Mouse (Mus musculus) retina, postnatal 1 day (tissue): ENCODE data around the gene Abhd12b.
"Not testable (repeated sequence)": the region's sequence is repeated elsewhere in the genome, so short reads cannot be mapped to it uniquely, and the experiment has no call there.

ENCODE experiments used
- DNase-seq: peaks from one replicate; pipeline ENCODE4 v3.0.0-alpha.2; 2012

Abhd12b gene

GRCm38 (mm10) chr12:70140542-70140941, 13.4 kb upstream of the Abhd12b start:
- no peak for DNase-seq

GRCm38 (mm10) chr12:70140993-70141576, 12.9 kb upstream of the Abhd12b start:
- no peak for DNase-seq

- peak; percentile 20 for DNase-seq
Measured at GRCm38 (mm10) chr12:70144106-70144587, 9.8 kb upstream of the Abhd12b start.

DNA sequence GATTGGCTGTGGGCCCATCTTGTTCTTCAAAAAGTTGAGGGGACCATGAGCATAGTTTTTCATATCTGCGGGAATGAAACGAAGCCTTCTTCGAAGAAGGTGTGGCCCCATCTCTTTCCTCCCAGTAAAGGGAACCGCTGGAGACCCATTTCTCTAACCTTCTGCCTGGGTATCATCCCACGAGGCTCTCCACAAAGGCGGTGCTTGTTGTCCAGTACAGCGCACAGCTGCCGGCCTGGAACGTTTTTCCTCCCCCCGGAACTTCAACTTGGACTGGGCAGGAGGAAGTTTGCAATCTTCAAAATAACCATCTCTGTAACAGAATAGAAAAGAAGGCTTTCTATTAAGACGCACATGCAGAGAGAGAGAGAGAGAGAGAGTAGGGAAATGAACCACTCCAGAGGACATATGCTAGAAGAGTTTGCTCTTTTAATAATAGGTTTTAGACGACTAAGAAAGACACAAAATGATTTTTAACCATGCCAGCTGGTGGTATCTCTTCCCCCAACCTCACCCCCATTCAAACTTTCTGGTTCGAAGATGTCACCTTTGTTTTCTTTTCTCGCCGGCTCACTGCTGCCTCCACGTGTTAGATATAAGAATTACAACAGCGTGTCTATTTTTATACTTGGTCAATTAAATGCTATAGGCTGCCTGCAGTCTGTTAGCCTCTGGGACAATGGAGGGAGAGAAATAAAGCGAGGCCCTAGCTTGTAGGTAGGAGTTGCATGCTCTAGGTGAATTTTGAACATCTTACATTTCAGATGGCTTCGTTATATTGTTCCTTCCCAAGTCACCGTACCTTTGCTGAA, 9.1 kb upstream of the Abhd12b start:
- peak; percentile 84 for DNase-seq

GRCm38 (mm10) chr12:70145586-70145985, 8.4 kb upstream of the Abhd12b start:
- DNase-seq, result no peak

DNA sequence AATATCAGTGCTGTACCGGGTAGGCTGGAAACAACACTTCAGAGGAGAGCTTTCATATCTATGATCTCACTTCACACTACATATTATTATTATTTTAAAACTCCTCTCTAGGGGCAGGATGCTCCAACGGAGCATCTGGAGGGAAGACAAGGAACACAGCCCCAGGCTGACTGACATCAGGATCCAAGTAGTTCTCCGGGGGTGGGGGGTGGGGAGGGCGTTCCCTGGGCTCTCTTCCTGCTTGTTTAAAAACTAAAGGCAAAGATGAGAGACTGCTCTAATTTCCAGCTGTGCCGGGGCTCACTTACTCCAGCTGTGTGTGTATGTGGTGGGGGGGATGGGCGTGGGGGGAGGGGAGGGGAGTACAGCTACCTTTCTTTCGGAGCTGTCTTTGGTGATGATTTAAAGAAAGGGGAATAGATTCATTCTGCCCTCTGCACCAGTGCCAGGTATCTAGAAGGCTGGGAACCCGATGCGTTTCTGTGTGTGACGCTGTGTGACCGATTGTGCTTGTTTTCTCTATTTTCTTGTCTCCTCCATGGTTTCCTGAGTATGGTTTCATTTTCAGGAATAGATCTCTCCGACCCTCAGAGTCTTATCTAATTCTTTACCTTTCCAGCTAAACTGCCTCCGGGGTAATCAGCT, 5.8 kb upstream of the Abhd12b start:
- peak; percentile 19 for DNase-seq

DNA sequence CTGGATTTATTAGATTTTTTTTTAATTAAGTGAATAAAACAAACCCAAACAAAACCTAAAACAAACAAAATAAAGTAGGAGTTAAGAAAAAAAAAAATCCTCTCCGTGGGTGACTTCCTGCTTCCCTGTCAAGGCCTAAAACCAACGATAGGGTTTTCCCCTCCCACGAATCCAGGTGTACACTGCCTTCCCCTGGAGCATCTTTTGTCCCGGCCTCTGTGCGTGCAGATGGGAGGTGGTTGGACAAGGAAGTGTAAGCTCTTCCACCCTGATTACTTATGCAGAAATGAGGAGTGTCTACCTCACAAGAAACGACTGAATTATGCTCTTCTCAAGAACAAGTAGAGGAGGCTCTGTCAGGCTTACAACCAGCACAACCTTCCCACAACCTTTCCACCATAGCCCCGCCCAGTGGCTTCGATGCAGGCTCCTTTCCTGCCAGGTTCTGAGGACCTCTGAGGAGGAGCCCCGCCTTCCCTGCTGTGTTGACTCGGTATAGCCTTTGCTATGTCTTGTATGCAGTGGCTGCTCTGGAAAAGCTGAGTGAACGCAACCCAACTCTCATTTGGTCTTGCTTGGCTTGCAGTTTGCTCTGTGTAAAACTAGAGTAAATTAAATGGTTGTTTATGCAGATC, 5.2 kb upstream of the Abhd12b start:
- peak; percentile 19 for DNase-seq

DNA sequence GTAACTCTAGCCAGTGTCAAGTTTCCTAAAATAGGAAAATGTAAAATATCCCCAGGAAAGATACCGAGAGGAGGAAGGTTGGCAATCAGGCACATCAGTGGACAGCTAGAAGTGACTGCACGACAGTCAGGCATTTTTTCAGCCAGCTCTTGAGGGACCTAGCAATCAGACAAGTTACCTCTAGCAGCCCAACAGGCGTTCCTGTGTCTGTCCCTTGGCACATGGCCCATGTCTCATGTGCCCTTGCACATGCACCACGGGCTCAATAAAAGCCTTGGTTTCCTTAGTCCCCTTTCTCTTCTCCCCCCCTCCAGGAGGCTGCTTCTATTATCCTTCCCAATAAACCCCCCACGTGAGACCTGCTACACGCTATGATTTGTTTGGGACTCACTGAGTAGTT, 2.3 kb downstream of the Abhd12b start:
- DNase-seq, result peak; percentile 24

DNA sequence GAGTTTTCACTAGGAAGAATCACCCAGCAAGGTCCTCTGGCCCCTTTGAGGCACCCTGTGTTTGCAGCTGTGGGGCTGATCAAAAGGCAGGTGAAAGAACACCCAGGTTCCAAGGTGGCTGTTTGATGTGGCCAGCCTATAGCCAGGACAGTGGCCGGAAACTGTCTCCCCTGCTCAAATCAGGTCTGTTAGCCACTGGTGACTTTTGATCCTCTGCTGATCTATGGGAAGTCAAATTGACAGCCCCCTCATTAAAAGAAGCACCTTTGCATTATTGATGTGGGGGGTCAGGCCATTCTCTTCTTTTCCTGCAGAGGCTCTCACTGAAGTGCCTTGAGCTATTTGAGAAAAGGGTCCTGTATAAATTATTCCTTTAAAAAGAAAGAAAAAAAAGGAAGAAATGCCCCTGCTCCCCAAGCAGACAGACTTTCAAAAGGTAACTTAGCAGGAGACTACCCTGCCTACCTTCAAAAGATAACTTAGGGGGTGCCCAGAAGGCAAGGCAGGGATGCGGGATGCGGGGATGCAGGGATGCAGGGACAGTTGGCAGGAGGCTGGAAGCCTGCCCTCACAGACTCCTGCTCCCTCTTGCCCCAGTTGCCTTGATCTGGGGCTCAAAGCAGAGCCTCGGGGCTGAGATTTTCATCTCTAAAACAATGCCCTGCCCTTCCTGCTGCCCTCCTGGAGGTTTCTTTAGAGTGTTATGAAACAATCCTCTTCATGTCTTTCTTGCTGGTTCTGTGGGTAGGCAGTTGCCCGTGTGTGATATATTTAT, 3.5 kb downstream of the Abhd12b start:
- no peak for DNase-seq

DNA sequence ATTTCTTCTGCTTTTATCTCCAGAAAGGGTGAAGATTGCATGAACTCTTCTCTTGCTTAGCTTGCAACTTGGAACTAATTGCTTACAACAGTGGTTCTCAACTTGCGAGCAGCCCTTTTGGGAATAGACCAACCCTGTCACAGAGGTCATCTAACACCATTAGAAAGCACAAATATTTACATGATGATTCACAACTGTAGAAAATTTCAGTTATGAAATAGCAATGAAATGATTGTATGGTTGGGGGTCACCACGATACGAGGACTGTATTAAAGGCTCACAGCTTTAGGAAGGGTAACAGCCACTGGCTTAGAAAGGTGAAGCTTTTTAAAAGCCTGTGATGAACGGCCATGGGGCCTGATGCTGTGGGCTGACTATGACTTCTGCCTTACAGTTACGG, 7.1 kb downstream of the Abhd12b start:
- DNase-seq, result no peak

DNA sequence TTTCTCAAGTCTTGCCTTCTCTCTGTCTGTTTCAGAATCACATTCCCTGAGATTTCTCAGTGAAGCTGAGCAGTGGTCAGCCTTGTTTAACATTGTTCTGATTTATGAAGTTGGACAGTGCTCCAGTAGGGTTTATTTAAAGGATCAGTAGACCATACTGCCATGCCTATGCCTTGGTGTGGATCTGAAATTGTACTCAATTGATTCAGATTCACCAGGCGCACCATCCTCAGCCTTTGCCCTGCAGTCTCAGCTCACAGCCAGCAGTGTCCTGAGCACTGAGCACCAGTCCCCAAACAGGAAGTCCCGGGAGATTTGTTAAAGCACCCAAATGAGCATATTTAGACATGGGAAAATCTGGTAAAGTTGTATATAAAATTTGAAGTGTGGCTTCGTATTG, 10.8 kb downstream of the Abhd12b start:
- DNase-seq, result peak; percentile 8

DNA sequence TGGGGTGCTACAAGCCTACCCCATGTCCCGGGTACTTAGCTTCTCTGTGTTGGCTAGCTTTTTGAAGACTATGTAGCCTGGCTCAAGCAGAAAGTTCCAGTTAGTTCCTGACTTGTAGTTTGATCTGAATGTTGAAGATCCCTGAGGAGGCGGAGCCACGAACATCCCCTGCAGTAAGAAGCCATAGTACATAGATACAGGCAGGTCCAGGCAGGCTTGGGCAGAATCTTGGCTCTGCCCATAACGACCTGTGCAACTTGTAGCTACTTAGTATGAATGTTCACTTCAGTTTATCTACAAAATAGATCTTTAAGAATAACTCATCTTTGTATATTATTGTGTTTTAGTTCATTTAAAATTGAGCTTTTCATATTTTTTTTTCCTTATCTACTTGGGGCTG, 14.0 kb downstream of the Abhd12b start:
- DNase-seq, result no peak

- no peak for DNase-seq
Measured at GRCm38 (mm10) chr12:70169969-70170368, 16.0 kb downstream of the Abhd12b start.

- not testable (repeated sequence) for DNase-seq
Measured at GRCm38 (mm10) chr12:70183507-70183906, 29.6 kb downstream of the Abhd12b start.

DNA sequence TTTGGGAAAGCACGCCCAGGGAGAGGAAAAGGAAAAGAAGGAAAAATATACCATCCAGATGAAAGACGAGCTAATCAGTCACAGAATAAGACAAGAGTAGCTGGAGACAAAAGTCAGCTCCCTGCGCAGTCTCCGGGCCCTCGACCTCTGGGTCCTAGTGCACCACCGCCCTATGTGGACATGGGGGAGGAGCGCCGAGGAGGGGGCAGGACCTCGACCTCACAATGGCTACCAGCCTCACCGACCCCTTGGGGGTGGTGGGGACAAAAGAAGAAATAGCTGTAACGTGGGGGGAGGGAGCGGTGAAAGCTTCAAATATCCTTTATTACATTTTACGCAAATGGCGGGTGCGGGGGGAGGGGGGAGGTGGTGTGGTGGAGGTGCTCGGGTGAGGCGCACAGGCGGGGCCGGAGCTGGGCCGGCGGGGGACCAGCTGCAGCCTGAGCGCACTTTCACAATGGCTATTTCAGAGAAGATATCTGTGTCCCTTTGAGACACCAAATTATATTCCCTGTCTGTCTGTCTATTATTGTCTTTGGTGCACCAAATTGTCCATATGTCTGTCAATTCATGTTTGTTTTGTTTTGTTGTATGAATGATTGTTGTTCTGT, 30.3 kb downstream of the Abhd12b start:
- peak; percentile 20 for DNase-seq

DNA sequence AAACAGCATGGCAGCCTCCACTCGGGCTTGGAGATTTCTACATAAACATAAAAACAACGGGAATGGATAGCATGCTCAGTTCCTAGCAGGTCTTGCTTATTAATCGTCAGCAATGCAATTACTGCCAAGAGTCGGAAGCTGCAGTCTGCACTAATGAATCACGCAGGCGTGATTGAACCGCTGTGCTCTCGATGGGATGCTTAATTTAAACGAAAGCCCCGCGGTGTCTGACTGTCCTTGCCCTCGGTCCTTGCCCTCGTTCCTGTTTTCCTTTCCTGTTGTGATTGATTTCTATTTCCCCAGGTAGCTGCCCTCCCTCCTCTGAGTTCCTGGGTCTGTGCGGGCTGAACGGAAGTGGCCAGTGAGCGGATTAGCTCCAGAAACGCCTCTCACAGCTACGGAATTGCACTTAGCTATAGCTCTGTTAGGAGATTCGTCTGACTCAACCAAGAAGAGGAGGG, 38.4 kb downstream of the Abhd12b start:
- peak; percentile 71 for DNase-seq

DNA sequence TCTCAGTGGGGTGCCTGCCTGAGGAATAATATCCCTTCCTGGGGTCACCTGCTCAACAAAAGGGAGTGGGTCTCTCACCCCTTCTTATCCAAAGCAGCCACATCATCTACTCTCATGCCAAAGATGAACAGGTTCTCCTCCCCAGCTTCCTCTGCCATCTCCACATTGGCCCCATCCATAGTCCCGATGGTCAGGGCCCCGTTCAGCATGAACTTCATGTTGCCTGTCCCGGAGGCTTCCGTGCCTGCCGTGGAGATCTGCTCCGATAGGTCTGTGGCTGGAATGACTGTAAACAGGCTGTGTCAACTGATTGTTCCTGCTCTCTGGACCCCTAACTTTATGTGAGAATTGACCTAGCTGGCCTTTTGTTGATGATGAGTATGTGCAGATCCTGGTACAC, 41.5 kb downstream of the Abhd12b start:
- no peak for DNase-seq

DNA sequence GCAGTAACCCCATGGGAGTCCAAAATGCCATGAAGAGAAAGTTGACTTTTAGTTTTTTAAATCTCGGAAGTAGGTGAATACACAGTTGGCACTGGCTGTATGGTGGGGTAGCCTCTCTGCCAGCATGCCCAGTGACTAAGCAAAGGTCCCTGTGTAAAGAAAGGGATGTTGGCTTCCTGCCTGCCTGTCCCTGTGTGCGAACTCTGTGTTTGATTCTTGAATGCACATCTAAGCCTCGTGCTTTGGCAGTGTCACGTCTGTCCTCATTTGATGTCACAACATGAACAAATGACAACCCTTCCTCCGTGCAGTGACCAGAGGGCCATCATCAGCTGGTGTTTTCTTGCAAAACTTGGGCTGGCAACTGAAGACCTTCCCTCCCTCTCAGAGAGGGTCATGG, 42.4 kb downstream of the Abhd12b start:
- no peak for DNase-seq

DNA sequence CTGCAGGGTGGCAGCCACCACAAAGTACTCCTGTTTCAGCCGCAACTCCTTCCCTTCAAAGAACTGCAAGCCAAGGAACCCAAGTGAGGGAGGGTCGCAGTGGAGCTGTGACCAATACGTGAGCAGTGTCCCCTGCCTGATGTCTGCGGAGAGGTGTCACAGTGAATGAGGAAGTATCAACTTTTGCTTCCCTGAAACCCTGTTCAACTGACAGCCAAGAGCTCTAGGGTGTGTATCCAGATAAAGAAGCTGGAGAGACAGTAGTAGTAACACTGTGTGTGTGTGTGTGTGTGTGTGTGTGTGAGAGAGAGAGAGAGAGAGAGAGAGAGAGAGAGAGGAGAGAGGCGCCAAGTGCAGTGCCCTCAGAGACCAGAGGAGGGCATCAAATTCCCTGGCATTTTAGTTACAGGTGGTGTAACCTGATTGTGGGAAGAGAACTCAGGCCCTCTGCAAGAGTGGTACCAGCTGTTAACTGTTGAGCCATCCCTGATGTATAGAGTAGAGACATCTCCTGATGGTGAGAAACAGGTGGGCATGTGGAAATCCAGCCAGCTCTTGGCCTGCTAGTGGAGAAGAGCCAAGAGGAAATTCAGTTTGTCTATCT, 48.1 kb downstream of the Abhd12b start:
- no peak for DNase-seq

DNA sequence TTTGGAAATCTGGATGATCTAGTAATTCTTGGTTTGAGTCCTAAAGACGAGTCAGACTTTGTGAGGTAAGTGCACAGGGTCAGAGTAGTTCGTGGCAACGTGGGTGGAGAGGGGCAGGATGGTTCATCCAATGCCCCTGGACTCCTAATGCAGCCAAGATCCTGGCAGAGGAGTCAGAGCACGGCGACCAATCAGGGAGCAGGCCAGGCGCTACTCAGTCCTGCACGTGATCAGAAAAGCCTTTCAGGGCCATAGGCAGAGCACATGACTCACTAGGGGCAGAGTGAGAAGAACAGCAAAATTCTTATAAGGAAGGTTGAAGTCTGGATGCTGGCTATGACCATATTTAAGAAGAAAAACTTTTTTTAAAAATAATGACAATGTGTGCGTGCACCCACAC, 50.5 kb downstream of the Abhd12b start:
- DNase-seq, result no peak

DNA sequence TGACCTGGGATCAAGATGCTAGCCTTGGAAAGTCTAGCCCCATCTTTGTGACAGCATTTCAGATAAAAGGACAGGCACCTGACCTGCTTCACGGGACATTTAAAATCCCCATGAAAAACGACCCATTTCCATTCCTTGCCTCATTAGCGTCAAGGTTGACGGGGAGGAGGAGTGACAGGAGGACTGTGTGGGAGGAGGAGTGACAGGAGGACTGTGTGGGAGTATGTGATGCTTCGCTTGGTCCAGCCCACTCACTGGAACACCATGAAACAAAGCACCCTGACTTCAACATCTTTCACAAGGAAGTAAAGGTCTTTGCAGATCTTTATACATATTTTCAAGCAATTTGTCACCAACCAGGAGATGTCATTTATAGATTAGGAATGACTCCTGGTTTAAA, 54.3 kb downstream of the Abhd12b start:
- DNase-seq, result no peak

DNA sequence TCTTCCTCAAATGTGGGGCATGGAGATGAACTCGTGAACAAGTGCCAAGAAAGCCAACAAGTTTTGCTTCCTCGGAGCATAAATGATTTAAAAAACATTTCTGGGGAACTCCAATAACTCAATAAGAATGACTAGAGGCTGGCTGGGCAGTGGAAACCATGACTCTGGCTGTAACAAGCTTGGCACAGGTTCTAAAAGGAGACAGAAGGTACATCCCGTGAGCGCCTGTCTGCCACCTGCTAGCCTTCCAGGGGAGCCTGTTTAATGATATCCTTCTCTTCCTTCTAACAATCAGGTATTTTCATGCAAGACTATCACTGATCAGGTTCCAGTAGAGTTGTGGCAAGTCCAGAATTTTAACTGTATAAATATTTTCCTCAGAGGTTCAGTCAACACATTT, 58.6 kb downstream of the Abhd12b start:
- DNase-seq, result no peak
